Mouse (Mus musculus) hematopoietic stem cell, adult 5-6 weeks (primary cell): ENCODE results near the gene Pga5. TPM values are rescaled to one million over a fixed set of nuclear protein-coding genes. Genes with fewer than 3 reads are reported as not detected.

Experiments
- ATAC-seq, 2 experiments: fragments of 125-278 bp in 1 of 2; replicated peaks in 1 of 2; 2 replicates each; pipeline ENCODE4 v1.8.0; 2016 to 2017; ENCODE audit warnings: inconsistent platforms in 2 of 2, mild to moderate bottlenecking in 2 of 2, moderate number of reproducible peaks in 2 of 2, low read depth in 1 of 2, moderate TSS enrichment in 1 of 2; ENCODE audit not compliant: low FRiP score in 2 of 2, poor library complexity in 2 of 2, severe bottlenecking in 2 of 2, insufficient read depth in 1 of 2, low TSS enrichment in 1 of 2
- total RNA-seq: library from RNA; stranded (forward); fragments of 172-1452, 232-1000 nt; gene quantifications from 2 replicates; pipeline ENCODE4 v1.2.3, GENCODE M21; 2017

Pga5 gene
- total RNA-seq, 1 experiment from 2014 or later, result not detected

- no peak for ATAC-seq
Measured at GRCm38 (mm10) chr19:10708900-10709299, 31.0 kb upstream of the Pga5 start.

- no peak for ATAC-seq
Measured at GRCm38 (mm10) chr19:10707881-10708280, 30.0 kb upstream of the Pga5 start.

- ATAC-seq, result no peak
Measured at GRCm38 (mm10) chr19:10707087-10707875, 29.4 kb upstream of the Pga5 start.

- ATAC-seq, result 0 out of 4 replicates have a peak, but pooled peaks of 1 of the 2 experiments have one; percentile 20
Measured at GRCm38 (mm10) chr19:10703470-10703869, 25.6 kb upstream of the Pga5 start.

GRCm38 (mm10) chr19:10702125-10702524 is 24.3 kb upstream of the Pga5 start:
- no peak for ATAC-seq

GRCm38 (mm10) chr19:10701013-10701726 is 23.3 kb upstream of the Pga5 start:
- no peak for ATAC-seq

GRCm38 (mm10) chr19:10699851-10700250 is 22.0 kb upstream of the Pga5 start:
- no peak for ATAC-seq

GRCm38 (mm10) chr19:10698131-10698991 is 20.5 kb upstream of the Pga5 start:
- peak; percentile 55 to 63 for ATAC-seq

- ATAC-seq, result no peak
Measured at GRCm38 (mm10) chr19:10695801-10696200, 17.9 kb upstream of the Pga5 start.

- peak; percentile 69 to 74 for ATAC-seq
Measured at GRCm38 (mm10) chr19:10693926-10694682, 16.2 kb upstream of the Pga5 start.

GRCm38 (mm10) chr19:10692361-10692760 is 14.5 kb upstream of the Pga5 start:
- ATAC-seq, result no peak

GRCm38 (mm10) chr19:10691660-10692059 is 13.8 kb upstream of the Pga5 start:
- ATAC-seq, result no peak

GRCm38 (mm10) chr19:10691121-10691520 is 13.2 kb upstream of the Pga5 start:
- ATAC-seq, result no peak

- no peak for ATAC-seq
Measured at GRCm38 (mm10) chr19:10690336-10690735, 12.5 kb upstream of the Pga5 start.

- no peak for ATAC-seq
Measured at GRCm38 (mm10) chr19:10689470-10690166, 11.7 kb upstream of the Pga5 start.

GRCm38 (mm10) chr19:10688537-10689352 is 10.9 kb upstream of the Pga5 start, which contains the start of gene Vps37c:
Vps37c (plus strand) TSS chr19:10688735.
- ATAC-seq, result peak; percentile 68 to 87
